Mouse (Mus musculus): ENCODE data around the gene Klri2.
"Not testable (repeated sequence)": the region's sequence is repeated elsewhere in the genome, so short reads cannot be mapped to it uniquely, and the experiment has no call there.

- TF ChIP-seq CTCF (IDR thresholded peaks at IDR 0.05; ENCODE audit: insufficient read depth, low read length); POLR2A (IDR thresholded peaks at IDR 0.05; ENCODE audit: borderline replicate concordance, extremely low read depth, low read depth, low read length): not testable (repeated sequence)
These were observed 48.8 kb downstream of the Klri2 start for GRCm38 (mm10) chr6:129691436-129691835.

Measured in lung, adult 2 months (tissue).